Mouse (Mus musculus): ENCODE data around the gene Stx17.

Gene Stx17

DNA sequence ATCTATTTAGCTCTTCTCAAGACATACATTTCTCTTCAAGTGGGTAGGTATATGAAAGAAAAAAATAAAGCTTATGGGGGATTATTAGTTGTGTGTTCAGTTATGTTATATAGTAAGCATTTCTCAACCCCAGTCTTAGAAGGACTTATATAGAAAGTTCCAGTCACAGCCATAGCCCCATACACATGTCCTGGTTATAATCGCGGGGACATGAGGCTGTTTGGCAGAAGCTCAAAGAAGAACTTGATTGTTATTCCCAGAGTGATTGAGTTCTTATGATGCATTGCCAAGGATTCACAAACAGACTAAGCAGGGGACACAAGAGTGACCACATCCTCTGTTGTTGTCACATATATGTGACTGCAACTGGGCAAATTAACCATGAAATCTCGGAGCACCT is 51.0 kb downstream of the Stx17 start:
- no peak for DNase-seq

- no peak for DNase-seq
Observed at GRCm38 (mm10) chr4:48180922-48181321, 56.2 kb downstream of the Stx17 start.

DNA sequence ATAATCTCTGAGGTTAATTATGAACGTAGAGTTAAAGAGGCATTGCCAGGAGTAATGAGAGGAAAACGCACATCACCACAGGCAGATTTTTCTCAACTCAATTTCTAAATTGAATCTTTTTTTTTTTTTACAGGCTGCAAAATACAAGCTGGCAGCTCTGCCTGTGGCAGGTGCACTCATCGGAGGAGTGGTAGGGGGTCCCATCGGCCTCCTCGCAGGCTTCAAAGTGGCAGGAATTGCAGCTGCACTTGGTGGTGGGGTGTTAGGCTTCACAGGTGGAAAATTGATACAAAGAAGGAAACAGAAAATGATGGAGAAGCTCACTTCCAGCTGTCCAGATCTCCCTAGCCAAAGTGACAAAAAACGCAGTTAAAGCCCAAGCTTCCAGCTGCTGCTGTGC is 56.7 kb downstream of the Stx17 start:
- no peak for DNase-seq

GRCm38 (mm10) chr4:48182115-48182806 is 57.5 kb downstream of the Stx17 start:
- no peak for DNase-seq

- DNase-seq = no peak
Observed at GRCm38 (mm10) chr4:48197925-48198324, 73.2 kb downstream of the Stx17 start.

DNA sequence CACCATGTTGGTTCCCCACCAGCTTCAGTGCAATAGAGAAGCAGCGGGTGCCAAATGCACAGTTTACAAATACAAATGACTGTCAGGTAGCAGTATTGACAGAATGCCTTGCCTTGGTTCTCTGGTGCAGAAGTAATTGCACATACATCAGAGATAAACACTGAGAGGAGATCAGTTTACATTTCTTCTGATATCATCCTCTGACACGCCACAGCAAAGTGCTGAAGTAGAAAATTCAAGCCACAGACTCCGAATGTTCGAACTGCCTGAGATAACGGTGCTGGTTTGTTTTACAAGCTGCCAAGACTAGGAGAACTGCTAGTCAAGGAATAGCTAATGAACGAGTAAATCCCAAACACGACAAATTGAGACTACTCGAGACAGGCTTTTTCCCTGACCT is 73.7 kb downstream of the Stx17 start:
- no peak for DNase-seq

DNA sequence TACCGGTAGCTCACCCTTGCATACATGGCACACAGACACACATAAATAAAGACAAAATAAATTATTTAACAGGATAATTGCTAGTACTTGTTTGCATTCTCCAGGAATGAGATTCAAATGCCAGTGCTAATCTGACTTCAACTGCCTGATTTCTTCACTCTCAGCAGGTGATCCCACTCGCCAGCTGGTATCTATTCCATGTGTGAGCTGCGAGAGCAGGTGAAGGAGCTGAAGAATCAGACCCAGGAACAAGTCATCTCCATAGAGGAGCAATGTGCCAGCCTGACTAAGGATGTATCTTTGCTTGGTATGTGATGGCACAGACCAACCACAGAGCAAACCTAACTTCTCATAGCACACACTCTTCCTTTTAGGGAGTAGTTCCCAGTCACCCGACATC is 78.8 kb downstream of the Stx17 start:
- DNase-seq = no peak

DNA sequence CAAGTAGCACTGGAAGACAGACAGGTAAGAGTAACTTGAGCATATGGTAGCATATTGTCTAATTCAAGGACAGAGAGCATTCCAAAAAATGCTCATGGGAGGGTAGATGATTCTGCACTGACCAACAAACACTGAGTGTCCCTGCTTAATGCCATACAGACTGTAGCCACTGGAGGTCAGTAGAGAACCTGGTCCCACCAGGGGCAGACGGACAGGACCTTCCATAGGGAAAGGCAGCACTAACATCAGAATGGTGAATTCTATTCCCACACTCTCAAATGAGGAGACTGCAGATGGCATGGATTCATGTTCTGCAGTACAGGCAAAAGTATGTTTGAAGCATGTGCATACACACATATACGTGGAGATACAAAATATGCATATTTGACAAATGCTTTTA is 100.5 kb downstream of the Stx17 start:
- peak; percentile 70 to 75 for DNase-seq

DNA sequence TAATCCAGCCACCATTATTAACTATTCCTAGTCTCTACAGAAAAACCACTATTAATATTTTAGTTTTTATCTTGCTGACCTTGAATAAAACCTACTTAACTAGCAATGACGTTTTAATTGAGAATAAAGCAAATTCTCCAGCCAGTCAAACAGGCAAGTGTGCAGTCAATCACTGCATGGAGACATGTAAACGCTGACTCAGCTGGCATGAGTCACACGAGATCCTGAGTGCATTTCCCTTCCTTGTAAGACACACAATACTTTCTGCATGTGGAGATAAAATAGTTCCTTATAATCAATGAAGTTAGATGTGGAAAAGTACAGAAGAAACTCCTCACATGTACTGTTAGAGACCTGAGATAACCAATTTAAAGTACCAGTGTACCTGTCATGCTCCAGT is 100.9 kb downstream of the Stx17 start:
- DNase-seq = peak in 1 of 2 experiments; percentile 4

- no peak for DNase-seq
Observed at GRCm38 (mm10) chr4:48226800-48227199, 102.1 kb downstream of the Stx17 start.
